Mouse (Mus musculus) brain, embryonic 14.5 days (tissue): ENCODE data around the gene Gm11992.

Experiments used
- CTCF ChIP-seq: fragments of 200-500 bp; IDR thresholded peaks from 2 replicates; pipeline ENCODE4 v1.5.1; 2012; ENCODE audit warnings: inconsistent platforms, mild to moderate bottlenecking, moderate library complexity, borderline replicate concordance; ENCODE audit not compliant: insufficient read depth, insufficient read length; ENCODE audit errors: extremely low read depth
- POLR2A ChIP-seq: fragments of 200-500 bp; IDR thresholded peaks from 2 replicates; pipeline ENCODE4 v1.6.1; 2012; ENCODE audit warnings: mild to moderate bottlenecking, inconsistent platforms, borderline replicate concordance; ENCODE audit not compliant: poor library complexity, insufficient read depth, insufficient read length, severe bottlenecking; ENCODE audit errors: extremely low read depth

DNA sequence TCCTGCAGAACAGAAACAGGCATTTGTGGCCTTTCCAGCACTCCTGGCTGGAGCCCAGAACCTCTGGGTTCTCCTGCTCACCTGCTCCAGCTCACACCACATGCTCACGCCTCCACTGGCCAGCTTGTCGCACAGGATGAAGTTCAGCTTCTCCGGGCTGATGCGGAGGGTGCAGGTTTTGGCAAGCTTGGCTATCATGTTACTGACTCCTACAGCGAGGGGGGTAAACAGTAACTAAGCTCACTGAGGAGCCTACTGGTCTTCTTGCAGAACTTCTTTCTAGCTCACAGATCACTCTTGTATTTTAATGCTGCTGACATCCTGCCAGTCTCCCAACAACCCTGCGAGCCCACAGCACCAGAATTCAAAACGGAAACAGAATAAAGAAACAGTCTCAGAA is 38.0 kb upstream of the Gm11992 start:
- TF ChIP-seq CTCF, result 0 out of 2 replicates have a peak, but pooled peaks have one; percentile 0
- no peak for TF ChIP-seq POLR2A
